1 mouse cellular context compared by ENCODE assay signal in the genomic region with DNA sequence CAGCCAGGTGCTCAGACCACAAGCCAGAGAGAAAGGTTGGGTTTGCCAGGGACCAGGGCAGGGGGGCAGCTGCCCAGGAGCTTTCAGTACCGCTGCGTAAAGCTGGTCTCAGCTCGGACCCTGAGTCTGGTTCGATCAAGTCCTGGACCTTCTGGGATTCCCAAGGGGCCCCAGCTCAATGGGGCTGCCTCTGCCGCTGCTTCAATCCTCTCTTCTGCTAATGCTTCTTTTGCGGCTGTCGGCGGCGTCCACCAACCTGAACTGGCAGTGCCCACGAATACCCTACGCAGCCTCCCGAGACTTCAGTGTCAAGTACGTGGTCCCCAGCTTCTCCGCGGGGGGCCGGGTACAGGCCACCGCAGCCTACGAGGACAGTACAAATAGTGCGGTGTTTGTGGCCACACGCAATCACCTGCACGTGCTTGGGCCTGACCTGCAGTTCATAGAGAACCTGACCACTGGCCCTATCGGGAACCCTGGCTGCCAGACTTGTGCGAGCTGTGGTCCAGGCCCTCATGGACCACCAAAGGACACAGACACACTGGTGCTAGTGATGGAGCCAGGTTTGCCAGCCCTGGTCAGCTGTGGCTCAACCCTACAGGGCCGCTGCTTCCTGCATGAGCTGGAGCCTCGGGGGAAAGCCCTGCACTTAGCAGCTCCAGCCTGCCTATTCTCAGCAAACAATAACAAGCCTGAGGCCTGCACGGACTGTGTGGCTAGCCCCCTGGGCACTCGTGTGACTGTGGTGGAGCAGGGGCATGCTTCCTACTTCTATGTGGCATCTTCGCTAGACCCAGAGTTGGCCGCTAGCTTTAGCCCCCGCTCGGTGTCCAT.
TF ChIP-seq lines count a peak whose summit lies in the region.

No protein-coding gene starts in this region.

TF ChIP-seq in MEL, 35 proteins besides CTCF, POLR2A, EP300 and RAD21:
- no peak for TF ChIP-seq SMC3 (IDR thresholded peaks at IDR 0.05; ENCODE audit: low read depth, low read length)
- TF ChIP-seq ETS1 (IDR thresholded peaks at IDR 0.05; ENCODE audit: low read depth, low read length): no peak
- no peak for TF ChIP-seq MAFK (IDR thresholded peaks at IDR 0.05; ENCODE audit: borderline replicate concordance, low read depth, low read length)
- TF ChIP-seq CHD1 (IDR thresholded peaks at IDR 0.05; ENCODE audit: low read depth, low read length): no peak
- TF ChIP-seq NRF1 (IDR thresholded peaks at IDR 0.05; ENCODE audit: insufficient read depth, low read depth, low read length, poor library complexity, severe bottlenecking): no peak
- TF ChIP-seq ZKSCAN1 (IDR thresholded peaks at IDR 0.05; ENCODE audit: low read depth, low read length): no peak
- TF ChIP-seq POLR2AphosphoS2 (IDR thresholded peaks at IDR 0.05; ENCODE audit: low read length): no peak
- no peak for TF ChIP-seq E2F4 (IDR thresholded peaks at IDR 0.05; ENCODE audit: borderline replicate concordance, low read depth, low read length)
- no peak for TF ChIP-seq ZC3H11A (IDR thresholded peaks at IDR 0.05; ENCODE audit: low read depth, low read length)
- no peak for TF ChIP-seq JUND (IDR thresholded peaks at IDR 0.05; ENCODE audit: low read depth, low read length)
- TF ChIP-seq MEF2A (IDR thresholded peaks at IDR 0.05; ENCODE audit: extremely low read depth, insufficient replicate concordance, low read depth, low read length, poor library complexity, severe bottlenecking): no peak
- no peak for TF ChIP-seq TAL1 (IDR thresholded peaks at IDR 0.05; ENCODE audit: low read length)
- no peak for TF ChIP-seq ZNF384 (IDR thresholded peaks at IDR 0.05; ENCODE audit: low read depth, low read length)
- no peak for TF ChIP-seq NELFE (IDR thresholded peaks at IDR 0.05; ENCODE audit: low read depth, low read length)
- TF ChIP-seq MYB (IDR thresholded peaks at IDR 0.05; ENCODE audit: low read depth, low read length): no peak
- no peak for TF ChIP-seq SIN3A (IDR thresholded peaks at IDR 0.05; ENCODE audit: low read length)
- no peak for TF ChIP-seq MYC (IDR thresholded peaks at IDR 0.05; ENCODE audit: low read depth, low read length)
- no peak for TF ChIP-seq USF2 (IDR thresholded peaks at IDR 0.05; ENCODE audit: borderline replicate concordance in 1 of 2, insufficient read depth in 1 of 2, low read depth in 1 of 2, low read length in 2 of 2)
- no peak for TF ChIP-seq CHD2 (IDR thresholded peaks at IDR 0.05; ENCODE audit: low read length)
- no peak for TF ChIP-seq MAX (IDR thresholded peaks at IDR 0.05; ENCODE audit: low read length)
